Mouse (Mus musculus): ENCODE results near the gene Aktip. TPM values are rescaled to one million over a fixed set of nuclear protein-coding genes. Genes with fewer than 3 reads are reported as not detected.

Gene Aktip
- polyA plus RNA-seq (2015; fragmentation: Nextera tagmentation; extraction: Ambion mirVana) = 38.1 and 46.1 TPM in 2 replicates

GRCm38 (mm10) chr8:91199876-91200275, at the start of gene Aktip:
Gene Aktip, minus strand, starts transcription at chr8:91199976.
- 86% methylated on average over 7 of the region's 7 CpGs for WGBS
- Histone ChIP-seq H3K4me2 (no peak within 1 kb of the TSS), H3K27ac (replicated peaks) (no peak within 1 kb of the TSS), H3K9ac (no peak within 1 kb of the TSS), H3K27me3 (replicated peaks) (no peaks in the 10 kb centered on the region), H3K36me3 (no peaks in the 10 kb centered on the region), H3K9me3 (no peaks in the 10 kb centered on the region), H3K4me1 (peaks cover 16% of the 10 kb centered on the region), H3K4me3 (no peak within 1 kb of the TSS)
- no peak for ATAC-seq (ENCODE audit: extremely low read depth, insufficient number of reproducible peaks, low FRiP score, low TSS enrichment)

DNA sequence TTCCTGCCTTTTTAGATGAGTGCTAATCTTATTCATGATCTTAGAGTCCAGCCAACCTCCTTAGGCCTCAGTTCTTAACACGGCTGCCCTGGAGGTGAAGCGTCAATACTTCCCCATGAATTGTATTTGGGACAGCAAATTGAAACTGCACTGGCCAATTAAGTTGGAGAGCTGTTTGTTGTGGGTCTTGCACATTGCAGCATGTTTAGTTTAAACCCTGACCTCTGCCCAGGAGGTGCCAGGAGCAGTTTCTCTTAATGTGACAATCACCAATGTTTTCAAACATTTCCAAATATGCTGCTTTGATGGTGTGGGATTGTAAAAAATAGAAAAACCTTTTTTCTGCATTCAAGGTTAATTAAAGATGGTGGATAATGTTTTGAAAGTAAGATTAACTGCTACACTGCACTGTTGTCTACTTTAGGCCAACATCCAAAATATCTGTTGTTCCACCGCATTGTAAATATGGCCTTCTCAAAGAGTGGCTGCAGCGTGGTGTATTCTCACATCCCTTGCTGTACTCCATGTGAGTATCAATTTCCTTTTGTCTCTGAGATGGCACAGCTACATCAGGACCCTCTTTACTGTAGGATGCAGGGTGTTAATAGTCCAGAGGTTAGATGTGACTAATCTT, 46.2 kb upstream of the Aktip start:
- 81% methylated on average over 4 of the region's 4 CpGs for WGBS
- Histone ChIP-seq H3K27me3 (replicated peaks) (no peaks in the 10 kb centered on the region), H3K4me3 (no peak overlapping the region), H3K36me3 (peaks cover 10% of the 10 kb centered on the region), H3K27ac (replicated peaks) (no peak overlapping the region), H3K9ac (no peak overlapping the region), H3K9me3 (no peaks in the 10 kb centered on the region), H3K4me1 (peaks cover 14% of the 10 kb centered on the region), H3K4me2 (no peak overlapping the region)
- no peak for ATAC-seq (ENCODE audit: extremely low read depth, insufficient number of reproducible peaks, low FRiP score, low TSS enrichment)

GRCm38 (mm10) chr8:91242721-91243120, 42.9 kb upstream of the Aktip start:
- Histone ChIP-seq H3K27me3 (replicated peaks) (no peaks in the 10 kb centered on the region), H3K36me3 (peaks cover 3% of the 10 kb centered on the region; the same call in 1 of the 2 replicates), H3K9ac (no peak overlapping the region), H3K4me3 (no peak overlapping the region), H3K4me2 (no peak overlapping the region), H3K4me1 (peaks cover 14% of the 10 kb centered on the region), H3K9me3 (no peaks in the 10 kb centered on the region), H3K27ac (replicated peaks) (no peak overlapping the region)
- ATAC-seq (ENCODE audit: extremely low read depth, insufficient number of reproducible peaks, low FRiP score, low TSS enrichment) = no peak
- WGBS = 78% methylated on average over 1 of the region's 1 CpGs

DNA sequence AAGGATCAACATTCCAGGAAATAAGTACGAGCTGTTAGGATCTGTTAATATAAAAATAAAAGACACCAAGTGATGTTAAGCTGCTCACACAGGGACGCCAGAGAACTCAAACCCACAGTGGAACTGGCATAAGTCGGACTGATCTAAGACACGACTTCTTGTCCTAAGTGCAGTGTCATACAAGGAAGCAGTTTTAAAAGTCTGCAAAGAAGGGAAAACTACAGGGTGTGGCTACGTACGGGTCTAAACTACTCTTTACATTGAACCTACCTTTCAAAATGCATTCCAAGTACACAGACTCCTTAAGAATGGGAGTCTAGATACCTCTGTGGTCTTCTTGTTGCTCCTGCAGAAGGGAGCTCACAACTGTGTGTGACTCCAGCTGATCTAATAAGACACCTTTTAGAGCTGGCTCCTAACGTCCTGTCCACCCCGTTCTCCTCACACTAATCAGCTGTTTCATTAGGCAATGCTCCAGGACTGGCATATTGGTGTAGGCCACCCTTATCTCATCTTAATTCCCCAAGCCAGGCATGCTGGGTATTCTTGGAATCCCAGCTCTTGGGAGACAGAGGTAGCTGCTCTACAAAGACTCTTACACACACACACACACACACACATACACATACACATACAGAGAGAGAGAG, 42.2 kb upstream of the Aktip start:
- no peak for ATAC-seq (ENCODE audit: extremely low read depth, insufficient number of reproducible peaks, low FRiP score, low TSS enrichment)
- 55% methylated on average over 8 of the region's 8 CpGs for WGBS
- no peak overlapping the region for H3K27ac ChIP-seq (replicated peaks)

GRCm38 (mm10) chr8:91241371-91241770, 41.6 kb upstream of the Aktip start:
- H3K4me2 ChIP-seq = no peak overlapping the region
- H3K36me3 ChIP-seq = peaks cover 3% of the 10 kb centered on the region; the same call in 1 of the 2 replicates
- ATAC-seq (ENCODE audit: extremely low read depth, insufficient number of reproducible peaks, low FRiP score, low TSS enrichment) = no peak
- peaks cover 14% of the 10 kb centered on the region for H3K4me1 ChIP-seq
- H3K27ac ChIP-seq (replicated peaks) = no peak overlapping the region
- H3K4me3 ChIP-seq = no peak overlapping the region
- H3K27me3 ChIP-seq (replicated peaks) = no peaks in the 10 kb centered on the region
- no peak overlapping the region for H3K9ac ChIP-seq
- no peaks in the 10 kb centered on the region for H3K9me3 ChIP-seq
- 65% methylated on average over 5 of the region's 5 CpGs for WGBS

More for the DNA sequence above, 42.2 kb upstream of the Aktip start:
- Histone ChIP-seq H3K27me3 (replicated peaks) (no peaks in the 10 kb centered on the region), H3K4me3 (no peak overlapping the region), H3K4me1 (peaks cover 14% of the 10 kb centered on the region), H3K36me3 (peaks cover 3% of the 10 kb centered on the region; the same call in 1 of the 2 replicates), H3K9ac (no peak overlapping the region), H3K9me3 (no peaks in the 10 kb centered on the region), H3K4me2 (no peak overlapping the region)

DNA sequence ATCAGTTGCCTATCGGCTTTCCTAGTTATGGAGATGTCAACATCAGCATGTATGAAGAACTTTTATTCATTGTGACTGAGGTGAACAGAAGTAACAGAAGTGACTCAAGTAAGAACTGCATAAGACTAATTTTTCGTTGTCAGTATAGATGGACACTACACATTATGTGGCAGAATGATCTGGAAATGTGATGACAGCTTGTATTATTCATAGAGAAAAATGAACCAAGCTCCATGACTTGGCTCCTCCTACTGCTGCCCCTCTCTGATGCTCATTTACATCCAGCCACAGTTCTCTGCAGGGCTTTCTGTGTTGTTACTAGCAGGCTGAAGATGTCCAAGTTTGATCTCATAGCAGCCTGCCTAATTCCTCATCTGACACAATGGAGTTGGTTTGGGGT, 37.4 kb upstream of the Aktip start:
- Histone ChIP-seq H3K9ac (no peak overlapping the region), H3K4me1 (peaks cover 6% of the 10 kb centered on the region), H3K4me3 (no peak overlapping the region), H3K27ac (replicated peaks) (no peak overlapping the region), H3K9me3 (no peaks in the 10 kb centered on the region), H3K4me2 (no peak overlapping the region), H3K36me3 (peaks cover 5% of the 10 kb centered on the region), H3K27me3 (replicated peaks) (no peaks in the 10 kb centered on the region)
- 66% methylated on average over 2 of the region's 2 CpGs for WGBS
- ATAC-seq (ENCODE audit: extremely low read depth, insufficient number of reproducible peaks, low FRiP score, low TSS enrichment) = no peak

- 93% methylated on average over 2 of the region's 2 CpGs for WGBS
- Histone ChIP-seq H3K4me3 (no peak overlapping the region), H3K27ac (replicated peaks) (no peak overlapping the region), H3K27me3 (replicated peaks) (no peaks in the 10 kb centered on the region), H3K36me3 (peaks cover 13% of the 10 kb centered on the region), H3K4me2 (no peak overlapping the region), H3K4me1 (no peaks in the 10 kb centered on the region), H3K9me3 (no peaks in the 10 kb centered on the region), H3K9ac (no peak overlapping the region)
- ATAC-seq (ENCODE audit: extremely low read depth, insufficient number of reproducible peaks, low FRiP score, low TSS enrichment) = no peak
These were observed 34.3 kb upstream of the Aktip start for GRCm38 (mm10) chr8:91234097-91234496.

DNA sequence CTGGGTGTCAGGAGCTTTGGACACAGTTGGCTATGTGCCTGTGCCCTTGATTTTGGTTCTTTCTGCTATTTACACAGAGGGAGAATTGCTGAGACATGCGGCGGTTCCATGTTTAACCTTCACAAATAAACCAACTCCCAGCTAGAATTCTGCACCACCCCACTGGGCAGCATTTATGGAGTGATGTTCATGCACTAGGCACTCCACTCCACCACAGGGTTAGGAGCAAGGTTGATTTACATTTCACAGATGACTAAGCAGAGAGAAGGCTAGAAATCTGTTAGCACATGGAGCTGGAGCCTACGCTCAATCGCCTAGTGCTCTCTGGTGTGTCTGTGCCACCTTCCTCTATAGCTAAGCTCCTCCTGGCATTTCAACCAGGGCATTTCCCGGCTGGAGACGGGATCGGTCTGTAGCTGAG, 27.7 kb upstream of the Aktip start:
- whole genome bisulfite sequencing = 93% methylated on average over 7 of the region's 7 CpGs
- H3K9me3 ChIP-seq = no peaks in the 10 kb centered on the region

DNA sequence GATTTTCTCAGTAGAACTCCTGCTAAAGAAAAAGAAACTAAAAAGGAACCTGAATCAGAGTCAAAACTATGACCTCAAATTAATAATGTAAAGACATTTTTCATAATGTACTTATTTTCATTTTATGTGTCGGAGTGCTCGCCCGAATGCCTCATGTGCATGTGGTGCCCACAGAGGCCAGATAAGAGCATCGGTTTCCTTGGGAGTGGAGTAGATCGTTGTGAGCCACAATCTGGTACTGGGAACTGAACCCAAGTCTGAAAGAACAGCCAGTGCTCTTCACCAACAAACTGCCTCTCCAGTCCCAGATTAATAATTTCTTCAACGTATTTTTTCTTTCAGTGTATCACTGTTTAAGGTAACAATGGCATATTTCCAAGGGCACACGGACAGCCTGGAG, 24.5 kb upstream of the Aktip start:
- ATAC-seq (ENCODE audit: extremely low read depth, insufficient number of reproducible peaks, low FRiP score, low TSS enrichment) = no peak
- Histone ChIP-seq H3K9me3 (no peaks in the 10 kb centered on the region), H3K36me3 (no peaks in the 10 kb centered on the region; the same call in 1 of the 2 replicates), H3K27me3 (replicated peaks) (no peaks in the 10 kb centered on the region), H3K4me1 (no peaks in the 10 kb centered on the region), H3K4me2 (no peak overlapping the region), H3K27ac (replicated peaks) (no peak overlapping the region), H3K4me3 (no peak overlapping the region), H3K9ac (no peak overlapping the region)
- 77% methylated on average over 7 of the region's 7 CpGs for WGBS

More for the DNA sequence above, 27.7 kb upstream of the Aktip start:
- Histone ChIP-seq H3K9ac (no peak overlapping the region), H3K4me3 (no peak overlapping the region), H3K4me1 (no peaks in the 10 kb centered on the region), H3K4me2 (no peak overlapping the region), H3K27ac (replicated peaks) (no peak overlapping the region), H3K36me3 (peaks cover 10% of the 10 kb centered on the region), H3K27me3 (replicated peaks) (no peaks in the 10 kb centered on the region)
- no peak for ATAC-seq (ENCODE audit: extremely low read depth, insufficient number of reproducible peaks, low FRiP score, low TSS enrichment)

GRCm38 (mm10) chr8:91221841-91222240, 22.1 kb upstream of the Aktip start:
- WGBS = 87% methylated on average over 2 of the region's 2 CpGs

DNA sequence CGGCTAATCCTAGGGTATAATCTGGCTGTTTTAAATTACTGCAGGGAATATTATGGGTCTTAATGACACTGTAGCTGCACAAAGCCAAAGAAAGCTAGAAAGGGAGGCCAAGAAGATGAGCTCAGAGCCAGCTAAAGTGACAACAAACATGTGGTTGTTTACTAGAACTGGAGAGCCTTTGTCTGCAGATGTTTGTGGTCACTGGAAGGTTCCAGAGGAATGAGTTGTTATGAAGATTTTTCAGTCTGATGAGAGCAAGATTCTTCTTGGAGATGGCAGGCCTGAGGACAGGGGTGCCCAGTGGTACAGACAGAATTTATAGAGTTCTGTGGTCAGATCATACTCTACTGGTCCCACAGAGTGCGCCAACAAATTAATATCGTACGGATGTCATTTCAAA, 18.5 kb upstream of the Aktip start:
- no peaks in the 10 kb centered on the region for H3K27me3 ChIP-seq (replicated peaks)
- 90% methylated on average over 4 of the region's 4 CpGs for WGBS
- H3K4me1 ChIP-seq = no peaks in the 10 kb centered on the region
- no peaks in the 10 kb centered on the region for H3K9me3 ChIP-seq
- no peak overlapping the region for H3K4me3 ChIP-seq
- no peak overlapping the region for H3K4me2 ChIP-seq
- no peak for ATAC-seq (ENCODE audit: extremely low read depth, insufficient number of reproducible peaks, low FRiP score, low TSS enrichment)
- H3K27ac ChIP-seq (replicated peaks) = no peak overlapping the region
- peaks cover 6% of the 10 kb centered on the region for H3K36me3 ChIP-seq
- H3K9ac ChIP-seq = no peak overlapping the region

More at GRCm38 (mm10) chr8:91221841-91222240, 22.1 kb upstream of the Aktip start:
- ATAC-seq (ENCODE audit: extremely low read depth, insufficient number of reproducible peaks, low FRiP score, low TSS enrichment) = no peak
- Histone ChIP-seq H3K4me1 (no peaks in the 10 kb centered on the region), H3K36me3 (peaks cover 6% of the 10 kb centered on the region), H3K9ac (no peak overlapping the region), H3K4me3 (no peak overlapping the region), H3K27ac (replicated peaks) (no peak overlapping the region), H3K4me2 (no peak overlapping the region), H3K27me3 (replicated peaks) (no peaks in the 10 kb centered on the region), H3K9me3 (no peaks in the 10 kb centered on the region)

All from heart, embryonic 13.5 days (tissue).